Mouse (Mus musculus) midbrain, embryonic 12.5 days (tissue): ENCODE measurements at regions not wholly inside any gene's neighbourhood (a gene's known extent, or its start where the extent isn't known, plus 50 kb on each side); places are given as distances from the start of the nearest gene placed in this dataset.

Source experiments
- ATAC-seq: fragments of 200-750 bp; cut with Nextera tagmentation; 2 replicates; pipeline ENCODE4 v1.8.0; 2017; ENCODE audit warnings: low read depth, moderate TSS enrichment, moderate library complexity; ENCODE audit not compliant: low FRiP score
- H3K27ac ChIP-seq: fragments of 300-500 bp; sonication (generic); replicated peaks from 2 replicates; pipeline ENCODE4 v1.5.1; 2016; ENCODE audit warnings: mild to moderate bottlenecking
- H3K27me3 ChIP-seq: fragments of 300-500 bp; sonication (generic); 2 replicates; pipeline ENCODE4 v1.6.1; 2016; ENCODE audit warnings: mild to moderate bottlenecking
- H3K36me3 ChIP-seq: fragments of 300-500 bp; sonication (generic); 2 replicates; pipeline ENCODE4 v1.6.1; 2016
- H3K4me1 ChIP-seq: fragments of 300-500 bp; sonication (generic); 2 replicates; pipeline ENCODE4 v1.6.1; 2016
- H3K4me2 ChIP-seq: fragments of 300-500 bp; sonication (generic); replicated peaks from 2 replicates; pipeline ENCODE4 v1.6.1; 2016; ENCODE audit warnings: mild to moderate bottlenecking, moderate library complexity
- H3K4me3 ChIP-seq: fragments of 300-500 bp; sonication (generic); 2 replicates; pipeline ENCODE4 v1.5.1; 2016; ENCODE audit warnings: mild to moderate bottlenecking
- H3K9ac ChIP-seq: fragments of 300-500 bp; sonication (generic); replicated peaks from 2 replicates; pipeline ENCODE4 v1.6.1; 2016; ENCODE audit warnings: mild to moderate bottlenecking, moderate library complexity
- H3K9me3 ChIP-seq: fragments of 300-500 bp; sonication (generic); 2 replicates; pipeline ENCODE4 v1.6.1; 2016; ENCODE audit warnings: mild to moderate bottlenecking
- WGBS: fragments of 180-500 bp; shearing (Covaris S2); methylation state at CpG from one replicate; pipeline ENCODE4 v1.1.7; 2016; 5-methylcytosine and 5-hydroxymethylcytosine counted together

- H3K27me3 ChIP-seq = no peaks in the 10 kb centered on the region
- H3K27ac ChIP-seq = no peak overlapping the region
- H3K4me3 ChIP-seq = no peak overlapping the region
- ATAC-seq = no peak
- no peaks in the 10 kb centered on the region for H3K36me3 ChIP-seq
- no peak overlapping the region for H3K4me2 ChIP-seq
- no peaks in the 10 kb centered on the region for H3K9me3 ChIP-seq
- H3K4me1 ChIP-seq = no peaks in the 10 kb centered on the region
- no peak overlapping the region for H3K9ac ChIP-seq
Observed at GRCm38 (mm10) chr3:115655020-115655419, 59.9 kb downstream of the S1pr1 start.

- Histone ChIP-seq H3K36me3 (no peaks in the 10 kb centered on the region), H3K4me2 (no peak overlapping the region), H3K27me3 (no peaks in the 10 kb centered on the region), H3K9ac (no peak overlapping the region), H3K27ac (no peak overlapping the region), H3K9me3 (no peaks in the 10 kb centered on the region), H3K4me1 (no peaks in the 10 kb centered on the region), H3K4me3 (no peak overlapping the region)
- no peak for ATAC-seq
- WGBS = 88% methylated on average over 5 of the region's 5 CpGs
Observed at GRCm38 (mm10) chr3:115652236-115652635, 62.6 kb downstream of the S1pr1 start.

GRCm38 (mm10) chr3:115649338-115650117 lies 65.3 kb downstream of the S1pr1 start:
- Histone ChIP-seq H3K4me1 (no peaks in the 10 kb centered on the region), H3K4me3 (no peak overlapping the region), H3K27ac (no peak overlapping the region), H3K4me2 (no peak overlapping the region), H3K9ac (no peak overlapping the region), H3K27me3 (no peaks in the 10 kb centered on the region), H3K9me3 (no peaks in the 10 kb centered on the region), H3K36me3 (no peaks in the 10 kb centered on the region)
- 62% methylated on average over 3 of the region's 3 CpGs for WGBS
- no peak for ATAC-seq

- WGBS = 73% methylated on average over 7 of the region's 7 CpGs
- no peak for ATAC-seq
- no peaks in the 10 kb centered on the region for H3K36me3 ChIP-seq
- H3K4me1 ChIP-seq = peaks cover 2% of the 10 kb centered on the region
- H3K4me2 ChIP-seq = no peak overlapping the region
- H3K27me3 ChIP-seq = no peaks in the 10 kb centered on the region
- no peak overlapping the region for H3K9ac ChIP-seq
- H3K27ac ChIP-seq = no peak overlapping the region
- H3K9me3 ChIP-seq = no peaks in the 10 kb centered on the region
- no peak overlapping the region for H3K4me3 ChIP-seq
Observed at GRCm38 (mm10) chr3:115646993-115647392, 67.9 kb downstream of the S1pr1 start.

DNA sequence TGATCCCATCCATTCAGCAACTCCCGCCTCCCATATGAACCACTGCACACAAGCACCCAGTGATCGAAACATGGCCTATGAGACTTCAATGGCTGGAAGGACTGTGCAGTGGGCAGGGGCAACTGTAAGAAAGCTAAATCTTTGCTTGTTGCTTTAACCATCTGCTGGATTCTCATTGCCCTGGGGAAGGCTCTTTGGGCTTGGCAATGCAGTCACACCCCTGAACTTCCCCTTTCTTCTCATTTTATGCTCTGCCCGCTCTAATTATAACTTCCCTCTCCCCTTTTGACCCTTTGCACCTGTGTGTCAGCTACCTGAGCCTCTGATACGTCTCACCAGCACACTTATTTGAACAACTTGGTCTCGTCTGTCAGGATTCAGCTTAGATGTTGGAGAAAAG lies 70.6 kb downstream of the S1pr1 start:
- H3K9me3 ChIP-seq = no peaks in the 10 kb centered on the region
- no peak overlapping the region for H3K4me3 ChIP-seq
- no peaks in the 10 kb centered on the region for H3K27me3 ChIP-seq
- H3K4me1 ChIP-seq = peaks cover 9% of the 10 kb centered on the region
- H3K27ac ChIP-seq = no peak overlapping the region
- no peak overlapping the region for H3K9ac ChIP-seq
- H3K4me2 ChIP-seq = no peak overlapping the region
- no peak for ATAC-seq
- whole genome bisulfite sequencing = 88% methylated on average over 5 of the region's 5 CpGs
- no peaks in the 10 kb centered on the region for H3K36me3 ChIP-seq

DNA sequence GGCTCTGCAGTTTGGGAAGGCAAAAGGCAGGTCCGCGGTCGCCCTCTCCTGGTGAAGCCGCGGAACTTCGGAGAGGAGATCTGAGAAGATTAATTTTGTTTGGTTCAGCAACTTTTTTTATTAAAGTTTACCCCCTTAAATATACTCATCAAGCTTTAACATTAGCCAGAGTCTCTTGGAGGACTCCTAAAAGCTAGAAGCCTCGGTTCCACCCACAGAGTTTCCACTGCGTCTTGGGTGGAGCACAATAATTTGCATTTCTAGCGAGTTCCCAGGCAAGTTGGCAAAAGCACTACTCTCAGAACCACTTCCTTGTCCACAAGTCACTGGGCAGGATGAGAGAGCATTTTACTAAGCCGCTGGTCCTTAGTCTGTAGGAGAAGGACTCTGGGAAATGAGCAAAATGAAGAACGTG lies 72.0 kb downstream of the S1pr1 start:
- peaks cover 9% of the 10 kb centered on the region for H3K4me1 ChIP-seq
- 0 out of 2 replicates have a peak overlapping the region, but pooled peaks have one; percentile 57 for H3K9ac ChIP-seq
- peak overlapping the region; percentile 62 for H3K4me2 ChIP-seq
- peak overlapping the region; percentile 52 for H3K4me3 ChIP-seq
- H3K9me3 ChIP-seq = no peaks in the 10 kb centered on the region
- ATAC-seq = peak; percentile 17; the same call in 1 of the 2 replicates
- 8% methylated on average over 11 of the region's 11 CpGs for WGBS
- no peak overlapping the region for H3K27ac ChIP-seq
- no peaks in the 10 kb centered on the region for H3K36me3 ChIP-seq
- H3K27me3 ChIP-seq = no peaks in the 10 kb centered on the region

DNA sequence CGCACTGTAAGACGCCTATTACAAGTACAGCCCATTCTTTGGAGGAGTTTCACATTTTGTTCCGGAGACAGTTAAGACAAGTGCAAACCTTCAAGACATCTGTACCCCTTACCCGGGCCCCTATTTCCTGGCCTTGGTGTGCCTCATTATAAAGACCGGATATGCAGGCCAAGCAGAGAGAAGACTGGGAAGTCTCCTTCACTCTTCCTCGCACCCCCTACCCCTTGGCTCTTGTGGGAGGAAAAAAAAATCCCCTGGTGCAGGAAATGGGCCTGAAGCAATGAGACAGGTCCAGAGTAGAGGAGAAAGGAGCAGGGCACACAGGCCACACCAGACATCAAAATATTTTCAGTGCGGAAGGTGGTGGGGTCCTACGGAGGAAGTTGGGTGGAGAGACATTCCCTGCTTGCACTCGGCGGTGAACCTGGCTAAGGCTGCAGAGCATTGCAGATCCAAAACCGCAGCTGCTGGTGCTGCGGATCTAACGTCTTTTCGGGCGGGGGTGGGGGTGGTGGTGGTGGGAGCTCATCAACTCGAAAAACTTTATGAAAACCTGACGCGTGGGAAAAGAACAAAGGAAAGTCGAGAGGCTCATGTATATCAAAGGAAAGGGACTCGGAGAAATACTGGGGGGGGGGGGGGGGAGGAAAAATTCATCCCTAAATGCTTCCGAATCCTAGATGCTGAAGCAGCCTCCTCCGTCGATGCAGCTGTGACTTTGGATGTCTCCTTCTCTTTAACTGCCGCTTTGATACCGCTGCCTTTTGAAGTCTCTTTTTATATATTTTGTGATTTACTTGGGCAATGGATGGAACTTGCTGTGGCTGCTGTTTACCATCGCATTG lies 72.6 kb downstream of the S1pr1 start:
- peak; percentile 82 for ATAC-seq

GRCm38 (mm10) chr3:115641411-115641810 lies 73.5 kb downstream of the S1pr1 start:
- no peaks in the 10 kb centered on the region for H3K9me3 ChIP-seq
- no peak overlapping the region for H3K4me3 ChIP-seq
- H3K4me1 ChIP-seq = peaks cover 9% of the 10 kb centered on the region
- ATAC-seq = 0 out of 2 replicates have a peak, but pooled peaks have one; percentile 20
- H3K36me3 ChIP-seq = no peaks in the 10 kb centered on the region
- no peak overlapping the region for H3K4me2 ChIP-seq
- no peak overlapping the region for H3K9ac ChIP-seq
- 56% methylated on average over 6 of the region's 6 CpGs for WGBS
- H3K27ac ChIP-seq = no peak overlapping the region
- H3K27me3 ChIP-seq = no peaks in the 10 kb centered on the region

More for the DNA sequence above, 72.6 kb downstream of the S1pr1 start:
- peak overlapping the region; percentile 52 for H3K4me3 ChIP-seq
- WGBS = 8% methylated on average over 26 of the region's 26 CpGs
- peak overlapping the region; percentile 62 for H3K4me2 ChIP-seq
- peaks cover 9% of the 10 kb centered on the region for H3K4me1 ChIP-seq
- H3K9me3 ChIP-seq = no peaks in the 10 kb centered on the region
- H3K27me3 ChIP-seq = no peaks in the 10 kb centered on the region
- peak overlapping the region; percentile 57 for H3K9ac ChIP-seq
- peak overlapping the region; percentile 58 for H3K27ac ChIP-seq
- no peaks in the 10 kb centered on the region for H3K36me3 ChIP-seq

- H3K9ac ChIP-seq = no peak overlapping the region
- no peak overlapping the region for H3K27ac ChIP-seq
- H3K36me3 ChIP-seq = no peaks in the 10 kb centered on the region
- no peaks in the 10 kb centered on the region for H3K27me3 ChIP-seq
- H3K9me3 ChIP-seq = no peaks in the 10 kb centered on the region
- H3K4me1 ChIP-seq = peaks cover 14% of the 10 kb centered on the region; the same call in 1 of the 2 replicates
- ATAC-seq = no peak
- no peak overlapping the region for H3K4me3 ChIP-seq
- 92% methylated on average over 4 of the region's 4 CpGs for WGBS
- H3K4me2 ChIP-seq = no peak overlapping the region
Observed at GRCm38 (mm10) chr3:115635487-115635886, 79.4 kb downstream of the S1pr1 start.

- Histone ChIP-seq H3K36me3 (no peaks in the 10 kb centered on the region), H3K4me3 (no peak overlapping the region), H3K9me3 (no peaks in the 10 kb centered on the region), H3K9ac (no peak overlapping the region), H3K4me2 (no peak overlapping the region), H3K27ac (no peak overlapping the region), H3K4me1 (peaks cover 14% of the 10 kb centered on the region; the same call in 1 of the 2 replicates), H3K27me3 (no peaks in the 10 kb centered on the region)
- 92% methylated on average over 5 of the region's 5 CpGs for WGBS
- ATAC-seq = no peak
Observed at GRCm38 (mm10) chr3:115635081-115635480, 79.8 kb downstream of the S1pr1 start.

- no peaks in the 10 kb centered on the region for H3K27me3 ChIP-seq
- 49% methylated on average over 4 of the region's 4 CpGs for WGBS
- no peaks in the 10 kb centered on the region for H3K9me3 ChIP-seq
- no peak overlapping the region for H3K9ac ChIP-seq
- peak overlapping the region; percentile 60 for H3K27ac ChIP-seq
- ATAC-seq = peak; percentile 61
- no peak overlapping the region for H3K4me2 ChIP-seq
- peaks cover 14% of the 10 kb centered on the region; the same call in 1 of the 2 replicates for H3K4me1 ChIP-seq
- H3K4me3 ChIP-seq = no peak overlapping the region
- H3K36me3 ChIP-seq = no peaks in the 10 kb centered on the region
Observed at GRCm38 (mm10) chr3:115632417-115632743, 82.5 kb downstream of the S1pr1 start.
